Mouse (Mus musculus) adrenal gland, adult 8-10 months (tissue): ENCODE results near the gene Sema3g. TPM values are rescaled to one million over a fixed set of nuclear protein-coding genes. Genes with fewer than 3 reads are reported as not detected.

Experiments
- total RNA-seq, 4 experiments: library from RNA; stranded (reverse); gene quantifications; 2 replicates each; pipeline ENCODE4 v1.2.4; 2022

Gene Sema3g
- total RNA-seq, 4 experiments from 2014 or later, result 8.8 to 12.4 (median 10.8) TPM

Other genes starting within 250 kb of the Sema3g start
- gene Glt8d1, start 216.5 kb upstream of the Sema3g start, total RNA-seq, result 10 to 100 TPM; 50.0 to 90.5 (median 70.5) TPM
- 100 to 1,000 TPM; 232 to 268 (median 251) TPM for gene Spcs1, start 216.2 kb upstream of the Sema3g start, total RNA-seq
- 10 to 100 TPM; 52.9 to 66.2 (median 61.2) TPM for gene Pbrm1, start 198.7 kb upstream of the Sema3g start, total RNA-seq
- gene Gnl3, start 198.7 kb upstream of the Sema3g start, total RNA-seq, result 10 to 100 TPM; 69.1 to 99.4 (median 83.9) TPM
- 100 to 1,000 TPM in 1 of 4 experiments, 10 to 100 TPM in 3; 67.6 to 109 (median 75.0) TPM for gene Smim4, start 88.9 kb upstream of the Sema3g start, total RNA-seq
- 10 to 100 TPM; 25.6 to 41.4 (median 36.6) TPM for gene Nt5dc2, start 86.8 kb upstream of the Sema3g start, total RNA-seq
- 100 to 1,000 TPM in 2 of 4 experiments, 10 to 100 TPM in 2; 75.8 to 142 (median 116) TPM for gene Stab1, start 49.2 kb upstream of the Sema3g start, total RNA-seq
- 1 to 10 TPM; 1.1 to 3.3 (median 1.9) TPM for gene Tnnc1, start 9.5 kb upstream of the Sema3g start, total RNA-seq
- 100 to 1,000 TPM; 331 to 526 (median 414) TPM for gene Nisch, start 914 bp upstream of the Sema3g start, total RNA-seq
- 1 to 10 TPM; 7.1 to 8.5 (median 8.2) TPM for gene Phf7, start 33.5 kb downstream of the Sema3g start, total RNA-seq
- 10 to 100 TPM; 64.5 to 70.6 (median 68.0) TPM for gene Bap1, start 33.6 kb downstream of the Sema3g start, total RNA-seq
- 1 to 10 TPM; 1.6 to 5.4 (median 3.1) TPM for gene Dnah1, start 106.0 kb downstream of the Sema3g start, total RNA-seq
- 10 to 100 TPM; 42.7 to 51.4 (median 48.7) TPM for gene Capn7, start 118.8 kb downstream of the Sema3g start, total RNA-seq
- gene Sh3bp5, start 218.2 kb downstream of the Sema3g start, total RNA-seq, result 100 to 1,000 TPM; 112 to 172 (median 115) TPM